Mouse (Mus musculus) small intestine, adult 2 months (tissue): Measurements from ENCODE around the gene Itga8.

Experiments
- CTCF ChIP-seq: fragments of 200-500 bp; IDR thresholded peaks from 2 replicates; pipeline ENCODE4 v1.5.1; 2012; ENCODE audit warnings: low read depth, mild to moderate bottlenecking, control low read depth, inconsistent platforms, low read length, moderate library complexity, mixed read lengths; ENCODE audit not compliant: insufficient replicate concordance, insufficient read length; ENCODE audit errors: extremely low read depth
- POLR2A ChIP-seq: fragments of 200-500 bp; IDR thresholded peaks from 2 replicates; pipeline ENCODE4 v1.6.1; 2012; ENCODE audit warnings: low read depth, mild to moderate bottlenecking, control low read depth, inconsistent platforms, low read length, moderate library complexity

- TF ChIP-seq CTCF (no peak), POLR2A (no peak)
These were observed 103.0 kb downstream of the Itga8 start for GRCm38 (mm10) chr2:12198699-12199098.
